Mouse (Mus musculus) small intestine, adult 2 months (tissue): ENCODE data around the gene Cd164l2. TPM values are rescaled to one million over a fixed set of nuclear protein-coding genes. Genes with fewer than 3 reads are reported as not detected.

Experiments used
- H3K27ac ChIP-seq: fragments of 200-500 bp; 2 replicates; pipeline ENCODE4 v1.5.1; 2012; ENCODE audit warnings: low read depth, low read length, control low read depth, inconsistent platforms; ENCODE audit not compliant: insufficient read depth
- H3K27me3 ChIP-seq: fragments of 200-500 bp; 2 replicates; pipeline ENCODE4 v1.6.1; 2012; ENCODE audit warnings: mild to moderate bottlenecking, moderate library complexity, low read length, inconsistent platforms; ENCODE audit not compliant: control insufficient read depth, insufficient read depth
- H3K36me3 ChIP-seq: fragments of 200-500 bp; 2 replicates; pipeline ENCODE4 v1.6.1; 2012; ENCODE audit warnings: mild to moderate bottlenecking, low read length, control low read depth, inconsistent platforms; ENCODE audit not compliant: control insufficient read depth, insufficient read depth
- H3K4me1 ChIP-seq: fragments of 200-500 bp; 2 replicates; pipeline ENCODE4 v1.6.1; 2012; ENCODE audit warnings: low read length, inconsistent platforms, mixed read lengths; ENCODE audit not compliant: control insufficient read depth, insufficient read depth, insufficient read length
- H3K4me3 ChIP-seq: fragments of 200-500 bp; 2 replicates; pipeline ENCODE4 v1.5.1; 2012; ENCODE audit warnings: low read depth, mild to moderate bottlenecking, control low read depth, inconsistent platforms, low read length, moderate library complexity
- CTCF ChIP-seq: fragments of 200-500 bp; IDR thresholded peaks from 2 replicates; pipeline ENCODE4 v1.5.1; 2012; ENCODE audit warnings: low read depth, mild to moderate bottlenecking, control low read depth, inconsistent platforms, low read length, moderate library complexity, mixed read lengths; ENCODE audit not compliant: insufficient replicate concordance, insufficient read length; ENCODE audit errors: extremely low read depth
- POLR2A ChIP-seq: fragments of 200-500 bp; IDR thresholded peaks from 2 replicates; pipeline ENCODE4 v1.6.1; 2012; ENCODE audit warnings: low read depth, mild to moderate bottlenecking, control low read depth, inconsistent platforms, low read length, moderate library complexity
- WGBS: fragments of 180-500 bp; shearing (Covaris S2); methylation state at CpG from one replicate; pipeline ENCODE4 v1.1.7; 2018; 5-methylcytosine and 5-hydroxymethylcytosine counted together
- polyA plus RNA-seq: library from polyadenylated mRNA; depleted of rRNA; stranded (reverse); fragments of >200 nt; gene quantifications from 2 replicates; pipeline ENCODE4 v1.2.3, GENCODE M21; 2012; rRNA removed

Cd164l2 gene
- polyA plus RNA-seq, 1 experiment = 0.61 TPM

- no peak for TF ChIP-seq CTCF
- TF ChIP-seq POLR2A = no peak
- H3K4me1 ChIP-seq = 0 out of 2 replicates have a peak, but pooled peaks cover 3% of the 10 kb centered on the region
- WGBS = 94% methylated on average over 4 of the region's 4 CpGs
- H3K4me3 ChIP-seq = no peak overlapping the region
- H3K27ac ChIP-seq = no peak overlapping the region
- H3K36me3 ChIP-seq = peaks cover 49% of the 10 kb centered on the region
- no peaks in the 10 kb centered on the region for H3K27me3 ChIP-seq
These were observed 53.8 kb downstream of the Cd164l2 start for GRCm38 (mm10) chr4:133265759-133266158.

DNA sequence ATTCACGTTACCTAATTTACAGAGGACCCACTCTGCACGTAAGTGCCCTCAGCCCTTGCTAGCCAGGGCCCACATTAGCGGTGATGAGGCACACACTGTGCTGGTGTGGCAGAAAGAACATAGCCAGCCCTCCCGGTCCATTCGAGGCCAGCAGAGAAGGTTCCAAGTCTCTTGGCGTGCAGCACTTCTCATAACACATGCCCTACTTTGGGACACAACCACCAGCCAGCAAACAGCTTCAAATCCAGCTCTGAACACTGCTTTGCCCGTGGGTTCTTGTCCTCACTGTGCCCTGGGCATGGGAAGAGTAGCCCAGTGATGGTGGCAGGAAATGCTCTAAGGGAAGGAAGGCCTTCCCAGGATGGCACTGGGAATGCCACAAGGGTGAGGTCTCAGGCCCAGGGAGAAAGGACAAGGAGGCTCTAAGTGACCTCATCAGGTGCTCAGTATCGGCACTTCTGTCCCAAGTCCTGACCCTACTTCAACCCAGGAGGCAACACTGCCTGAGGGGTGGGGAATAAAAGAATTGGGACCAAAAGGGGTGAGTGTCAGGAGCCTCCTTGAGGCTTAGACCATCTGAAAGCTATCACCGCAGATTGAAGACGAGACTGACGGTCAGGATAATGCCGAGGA lies 54.4 kb downstream of the Cd164l2 start:
- Histone ChIP-seq H3K27me3 (no peaks in the 10 kb centered on the region), H3K4me3 (no peak overlapping the region), H3K27ac (no peak overlapping the region), H3K36me3 (peaks cover 51% of the 10 kb centered on the region), H3K4me1 (0 out of 2 replicates have a peak, but pooled peaks cover 3% of the 10 kb centered on the region)
- TF ChIP-seq POLR2A (no peak), CTCF (no peak)
- 94% methylated on average over 12 of the region's 12 CpGs for WGBS

DNA sequence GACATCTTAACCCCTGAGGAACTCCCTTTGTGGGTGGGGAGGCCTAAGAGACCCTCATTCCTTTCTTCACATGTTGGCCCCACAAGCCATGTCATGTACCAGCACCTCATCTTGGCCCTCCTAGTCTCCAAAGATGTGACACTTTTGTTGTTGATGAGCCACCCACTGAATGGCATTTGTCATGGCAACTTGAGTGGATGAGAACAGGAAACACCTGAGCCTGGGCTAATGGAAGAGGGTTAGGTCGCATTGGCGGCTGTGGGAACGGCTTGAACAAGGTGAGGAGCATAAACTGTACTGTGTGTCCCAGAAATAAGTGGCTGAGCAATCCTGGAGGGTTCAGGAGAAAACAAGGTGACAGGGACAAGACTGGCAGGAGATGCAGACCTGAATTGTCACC lies 57.0 kb downstream of the Cd164l2 start:
- no peak for TF ChIP-seq POLR2A
- TF ChIP-seq CTCF = no peak
- H3K27ac ChIP-seq = no peak overlapping the region
- H3K4me3 ChIP-seq = no peak overlapping the region
- H3K4me1 ChIP-seq = no peaks in the 10 kb centered on the region
- WGBS = 87% methylated on average over 3 of the region's 3 CpGs
- H3K27me3 ChIP-seq = no peaks in the 10 kb centered on the region
- H3K36me3 ChIP-seq = peaks cover 51% of the 10 kb centered on the region

DNA sequence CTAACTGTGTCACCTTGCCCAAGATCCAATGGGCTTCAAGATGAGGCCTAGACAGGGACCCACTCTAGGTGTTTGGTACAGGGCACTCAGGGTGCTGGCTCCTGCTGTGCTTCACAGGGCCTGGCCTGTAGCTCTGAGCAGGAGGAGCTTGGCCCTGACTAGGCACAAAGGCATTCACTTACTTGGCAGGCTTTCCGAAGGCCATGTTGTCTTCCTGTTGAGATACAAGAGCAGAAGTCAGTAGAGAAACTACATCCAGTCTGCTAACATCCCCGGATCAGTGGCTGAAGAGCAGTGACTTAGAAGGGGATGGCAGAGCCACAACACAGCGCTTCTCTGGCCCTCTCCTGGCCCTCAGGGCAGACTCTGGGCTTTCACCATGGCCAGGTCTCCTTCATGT lies 57.7 kb downstream of the Cd164l2 start:
- 79% methylated on average over 3 of the region's 3 CpGs for WGBS
- Histone ChIP-seq H3K27me3 (no peaks in the 10 kb centered on the region), H3K36me3 (peaks cover 50% of the 10 kb centered on the region), H3K4me3 (no peak overlapping the region), H3K4me1 (no peaks in the 10 kb centered on the region), H3K27ac (no peak overlapping the region)
- no peak for TF ChIP-seq CTCF
- TF ChIP-seq POLR2A = no peak

GRCm38 (mm10) chr4:133270929-133271328 lies 59.0 kb downstream of the Cd164l2 start:
- 89% methylated on average over 9 of the region's 9 CpGs for WGBS
- no peak for TF ChIP-seq POLR2A
- no peak for TF ChIP-seq CTCF
- H3K27me3 ChIP-seq = no peaks in the 10 kb centered on the region
- H3K4me3 ChIP-seq = no peak overlapping the region
- no peak overlapping the region for H3K27ac ChIP-seq
- H3K4me1 ChIP-seq = peaks cover 6% of the 10 kb centered on the region; the same call in 1 of the 2 replicates
- peaks cover 42% of the 10 kb centered on the region for H3K36me3 ChIP-seq

Other genes starting within 250 kb of the Cd164l2 start
- gene Fgr, start 238.0 kb upstream of the Cd164l2 start, polyA plus RNA-seq = 3.5 and 3.8 TPM in 2 replicates
- gene Ahdc1, start 200.9 kb upstream of the Cd164l2 start, polyA plus RNA-seq = 13.8 and 23.7 TPM in 2 replicates
- gene Wasf2, start 81.6 kb upstream of the Cd164l2 start, polyA plus RNA-seq = 37.6 and 97.6 TPM in 2 replicates
- gene Gpr3, start 405 bp downstream of the Cd164l2 start, polyA plus RNA-seq = 0.17 TPM in 1 of 2 replicates, not detected in the other
- gene Map3k6, start 28.7 kb downstream of the Cd164l2 start, polyA plus RNA-seq = 1.7 and 75.5 TPM in 2 replicates
- gene Sytl1, start 51.0 kb downstream of the Cd164l2 start, polyA plus RNA-seq = 10.9 and 12.7 TPM in 2 replicates
- gene Tmem222, start 65.7 kb downstream of the Cd164l2 start, polyA plus RNA-seq = 26.2 and 58.0 TPM in 2 replicates
- gene Wdtc1, start 141.3 kb downstream of the Cd164l2 start, polyA plus RNA-seq = 49.3 and 90.5 TPM in 2 replicates
- gene Slc9a1, start 157.6 kb downstream of the Cd164l2 start, polyA plus RNA-seq = 35.4 and 46.3 TPM in 2 replicates